In the genomic region with DNA sequence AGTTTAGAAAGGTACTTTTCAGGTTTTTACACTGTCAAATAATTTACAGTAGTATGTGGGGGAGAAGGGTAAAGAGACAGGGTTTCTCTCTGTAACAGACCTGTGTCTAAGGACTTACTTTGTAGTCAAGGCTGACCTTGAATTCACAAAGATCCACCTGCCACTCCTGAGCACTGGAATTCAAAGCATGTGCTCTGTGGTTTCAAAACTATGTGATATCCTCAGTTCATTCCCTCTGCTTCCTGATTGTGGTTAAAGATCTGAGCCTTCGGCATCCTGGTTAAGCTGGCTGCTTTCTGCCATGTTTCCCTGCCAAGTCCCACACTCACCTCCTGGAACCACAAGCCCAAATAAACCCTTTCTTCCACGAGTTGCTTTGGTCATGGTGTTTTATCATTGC, we compare ENCODE assay signal across 23 mouse cellular contexts. TPM values are rescaled to one million over a fixed set of nuclear protein-coding genes. Genes with fewer than 3 reads are reported as not detected.
DNase-seq lines count a peak whose midpoint lies in the region; ATAC-seq and TF ChIP-seq lines count a peak whose summit lies in the region.
"Had no signal": no experiment of that assay in that cellular context is flagged by ENCODE, and none has a peak within 500 bp of the region (broad histone marks: within the 10 kb centered on the region; RNA-seq: fewer than 3 reads in every experiment).

No protein-coding gene starts in this region.

- no peak for TF ChIP-seq CTCF in lung, embryonic 14.5 days (IDR thresholded peaks at IDR 0.05; ENCODE audit: low read depth)
- TF ChIP-seq CTCF in lung, adult 2 months (IDR thresholded peaks at IDR 0.05; ENCODE audit: insufficient read depth, low read length) = no peak
- TF ChIP-seq CTCF in ES-Bruce4 (IDR thresholded peaks at IDR 0.05; ENCODE audit: low read depth, low read length) = no peak

- H3K27ac ChIP-seq in lung, embryonic 14.5 days (ENCODE audit: low read depth) = no peak overlapping the region
- 0 out of 2 replicates have a peak overlapping the region, but pooled peaks have one; percentile 8 for H3K27ac ChIP-seq in ES-Bruce4 (ENCODE audit: insufficient read depth, low read length)
- H3K27ac ChIP-seq in hindbrain, embryonic 12.5 days = no peak overlapping the region
- H3K27ac ChIP-seq: embryonic facial prominence, embryonic 12.5 days; forebrain, embryonic 12.5 days; forebrain, embryonic 15.5 days; hindbrain, embryonic 13.5 days; intestine, embryonic 15.5 days had no signal

- ATAC-seq in lung, embryonic 14.5 days (ENCODE audit: insufficient read depth) = no peak
- ATAC-seq in hindbrain, embryonic 12.5 days (ENCODE audit: low FRiP score) = no peak
- ATAC-seq: forebrain, embryonic 15.5 days; hindbrain, embryonic 16.5 days; intestine, embryonic 15.5 days had no signal

- H3K9me3 ChIP-seq in lung, embryonic 14.5 days (ENCODE audit: low read depth, low read length) = no peaks in the 10 kb centered on the region
- no peaks in the 10 kb centered on the region for H3K9me3 ChIP-seq in ES-Bruce4 (replicated peaks; ENCODE audit: control insufficient read depth, insufficient read depth, low read length, poor library complexity, severe bottlenecking)
- H3K9me3 ChIP-seq in hindbrain, embryonic 12.5 days (replicated peaks) = no peaks in the 10 kb centered on the region
- H3K9me3 ChIP-seq: embryonic facial prominence, embryonic 12.5 days; forebrain, embryonic 12.5 days; forebrain, embryonic 15.5 days; hindbrain, embryonic 13.5 days; intestine, embryonic 15.5 days had no signal

- H3K9ac ChIP-seq in lung, embryonic 14.5 days = no peak overlapping the region
- H3K9ac ChIP-seq in ES-Bruce4 (ENCODE audit: low read depth, poor library complexity, severe bottlenecking) = no peak overlapping the region
- no peak overlapping the region for H3K9ac ChIP-seq in hindbrain, embryonic 12.5 days
- H3K9ac ChIP-seq: embryonic facial prominence, embryonic 12.5 days; forebrain, embryonic 12.5 days; forebrain, embryonic 15.5 days; hindbrain, embryonic 13.5 days; intestine, embryonic 15.5 days had no signal

- DNase-seq in lung, embryonic 14.5 days = peak; percentile 12
- DNase-seq in lung, adult 2 months = no peak
- DNase-seq in 3T3-L1 (ENCODE audit: low read depth, low spot score) (peak; percentile 14), R1 (ENCODE audit: low read depth, low spot score) (peak; percentile 97)
- DNase-seq in gastrocnemius, postnatal 10 days = no peak
- DNase-seq: adrenal gland, adult 8-10 months; adrenal gland, postnatal 36 days; cerebellum, adult 18-20 months; cerebellum, adult 9-10 months; cerebellum, postnatal 14 days; gastrocnemius, postnatal 14 days; heart, adult 11 months; kidney, adult 11 months had no signal

- no peak for TF ChIP-seq POLR2A in lung, adult 2 months (IDR thresholded peaks at IDR 0.05; ENCODE audit: borderline replicate concordance, extremely low read depth, low read depth, low read length)
- no peak for TF ChIP-seq POLR2A in ES-Bruce4 (IDR thresholded peaks at IDR 0.05; ENCODE audit: insufficient read depth, low read length)

- H3K36me3 ChIP-seq in lung, embryonic 14.5 days (ENCODE audit: insufficient read depth) = no peaks in the 10 kb centered on the region
- no peaks in the 10 kb centered on the region for H3K36me3 ChIP-seq in ES-Bruce4 (ENCODE audit: control insufficient read depth, insufficient read depth, low read length, poor library complexity, severe bottlenecking)
- H3K36me3 ChIP-seq in hindbrain, embryonic 12.5 days = no peaks in the 10 kb centered on the region
- H3K36me3 ChIP-seq: embryonic facial prominence, embryonic 12.5 days; forebrain, embryonic 12.5 days; forebrain, embryonic 15.5 days; hindbrain, embryonic 13.5 days; intestine, embryonic 15.5 days had no signal

- no peak overlapping the region for H3K4me2 ChIP-seq in lung, embryonic 14.5 days
- no peak overlapping the region for H3K4me2 ChIP-seq in hindbrain, embryonic 12.5 days (replicated peaks)
- H3K4me2 ChIP-seq: embryonic facial prominence, embryonic 12.5 days; forebrain, embryonic 12.5 days; forebrain, embryonic 15.5 days; heart, embryonic 11.5 days; hindbrain, embryonic 13.5 days; intestine, embryonic 15.5 days had no signal

- no peak overlapping the region for H3K4me3 ChIP-seq in lung, embryonic 14.5 days (ENCODE audit: low read depth, low read length)
- no peak overlapping the region for H3K4me3 ChIP-seq in lung, adult 2 months (replicated peaks; ENCODE audit: extremely low read depth, low read depth, low read length)
- H3K4me3 ChIP-seq in ES-Bruce4 (ENCODE audit: low read depth, low read length) = no peak overlapping the region
- no peak overlapping the region for H3K4me3 ChIP-seq in hindbrain, embryonic 12.5 days
- H3K4me3 ChIP-seq: embryonic facial prominence, embryonic 12.5 days; erythroblast, embryonic 14.5 days; forebrain, embryonic 12.5 days; forebrain, embryonic 15.5 days; hindbrain, embryonic 13.5 days; intestine, embryonic 15.5 days had no signal

- H3K4me1 ChIP-seq in lung, embryonic 14.5 days (ENCODE audit: insufficient read depth) = no peaks in the 10 kb centered on the region
- H3K4me1 ChIP-seq in lung, adult 2 months (ENCODE audit: control insufficient read depth, insufficient read depth, low read length) = no peaks in the 10 kb centered on the region
- H3K4me1 ChIP-seq in ES-Bruce4 (ENCODE audit: control insufficient read depth, insufficient read depth, low read length) = no peaks in the 10 kb centered on the region
- H3K4me1 ChIP-seq in hindbrain, embryonic 12.5 days = no peaks in the 10 kb centered on the region
- H3K4me1 ChIP-seq: forebrain, embryonic 12.5 days; forebrain, embryonic 15.5 days; hindbrain, embryonic 13.5 days; intestine, embryonic 15.5 days had no signal

- no peak for TF ChIP-seq EP300 in ES-Bruce4 (IDR thresholded peaks at IDR 0.05; ENCODE audit: insufficient read depth, low read depth, low read length)

- 60% methylated on average over 2 of the region's 2 CpGs for WGBS in lung, embryonic 14.5 days
- WGBS in lung, adult 2 months = 31% methylated on average over 2 of the region's 2 CpGs
- WGBS in hindbrain, embryonic 12.5 days = 87% methylated on average over 2 of the region's 2 CpGs

- H3K27me3 ChIP-seq in lung, embryonic 14.5 days (ENCODE audit: insufficient read depth, low read length) = no peaks in the 10 kb centered on the region
- H3K27me3 ChIP-seq in ES-Bruce4 (ENCODE audit: control insufficient read depth, insufficient read depth, low read length, poor library complexity, severe bottlenecking) = no peaks in the 10 kb centered on the region
- H3K27me3 ChIP-seq in hindbrain, embryonic 12.5 days = no peaks in the 10 kb centered on the region
- H3K27me3 ChIP-seq: embryonic facial prominence, embryonic 12.5 days; forebrain, embryonic 12.5 days; hindbrain, embryonic 13.5 days; intestine, embryonic 15.5 days had no signal

RNA-seq across cellular contexts. Expression of a gene that starts 47.8 kb away (rescaled TPM):
- 16.1 and 16.9 TPM in 2 replicates for polyA plus RNA-seq in lung, embryonic 14.5 days (2014; fragmentation: Nextera tagmentation; extraction: Ambion mirVana)
- 13.2 and 16.0 TPM in 2 replicates for polyA plus RNA-seq in lung, adult 2 months (2012; rRNA removed)
- polyA plus RNA-seq in ES-Bruce4 (2011; ENCODE audit: insufficient read depth, insufficient read length, low read depth, missing spikeins) = 44.2 and 45.5 TPM in 2 replicates
- total RNA-seq in gastrocnemius, postnatal 10 days (2021) = 10 to 100 TPM; 20.3 to 21.1 TPM
- polyA plus RNA-seq in hindbrain, embryonic 12.5 days (2016; fragmentation: Nextera tagmentation; extraction: Ambion mirVana) = 37.7 and 40.2 TPM in 2 replicates

Comparison
In these comparisons a context has a peak if more than half of its experiments do, and no peak if none do; other contexts are left out.
1. DNase-seq: peak in lung, embryonic 14.5 days (single experiment), 3T3-L1 (single experiment) and R1 (single experiment); none in lung, adult 2 months (single experiment) and gastrocnemius, postnatal 10 days (single experiment).